Mouse (Mus musculus) erythroblast, adult 5-6 weeks (primary cell): ENCODE data around the gene Olfr131. TPM values are rescaled to one million over a fixed set of nuclear protein-coding genes. Genes with fewer than 3 reads are reported as not detected.
"Not testable (repeated sequence)": the region's sequence is repeated elsewhere in the genome, so short reads cannot be mapped to it uniquely, and the experiment has no call there.

Source experiments
- ATAC-seq: replicated peaks from 2 replicates; pipeline ENCODE4 v1.8.0; 2016; ENCODE audit warnings: moderate number of reproducible peaks, mild to moderate bottlenecking, moderate TSS enrichment, inconsistent platforms; ENCODE audit not compliant: poor library complexity, low FRiP score, severe bottlenecking
- total RNA-seq, 2 experiments: library from RNA; stranded (forward) in 1 of 2; stranded (reverse) in 1 of 2; fragments of 150-400 nt in 1 of 2; fragments of 200-764, 138-1000 nt in 1 of 2; gene quantifications; 2 replicates each; pipeline versions ENCODE4 v1.2.3 to v1.2.4; 2015 to 2017; ENCODE audit warnings: low replicate concordance in 2 of 2

Olfr131 gene
- total RNA-seq (2015; ENCODE audit: low replicate concordance) (not detected in 2 replicates), total RNA-seq (2017; ENCODE audit: low replicate concordance) (not detected in 2 replicates)

DNA sequence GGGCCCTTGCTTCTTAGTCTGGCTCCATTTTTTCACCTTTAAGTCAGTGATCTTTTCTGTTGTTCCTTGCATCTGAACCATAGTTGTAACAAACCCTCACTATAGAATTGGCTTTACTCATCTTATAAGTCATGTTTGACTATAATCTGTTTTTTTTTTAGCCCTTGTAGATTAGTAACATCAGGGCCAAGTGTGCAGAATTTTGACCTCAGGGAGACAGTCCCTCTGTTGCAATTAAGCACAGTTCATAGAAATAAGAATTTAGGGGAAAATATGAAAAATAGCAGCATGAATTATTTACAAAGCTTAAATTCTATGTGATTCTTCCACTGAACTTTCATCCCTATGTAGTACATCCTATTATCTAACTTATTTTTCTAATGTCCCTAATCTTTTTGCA, at the start of gene Olfr131:
TSS of gene Olfr131 (minus strand) at position 101 of the 400 bp plus-strand sequence.
- ATAC-seq: no peak

DNA sequence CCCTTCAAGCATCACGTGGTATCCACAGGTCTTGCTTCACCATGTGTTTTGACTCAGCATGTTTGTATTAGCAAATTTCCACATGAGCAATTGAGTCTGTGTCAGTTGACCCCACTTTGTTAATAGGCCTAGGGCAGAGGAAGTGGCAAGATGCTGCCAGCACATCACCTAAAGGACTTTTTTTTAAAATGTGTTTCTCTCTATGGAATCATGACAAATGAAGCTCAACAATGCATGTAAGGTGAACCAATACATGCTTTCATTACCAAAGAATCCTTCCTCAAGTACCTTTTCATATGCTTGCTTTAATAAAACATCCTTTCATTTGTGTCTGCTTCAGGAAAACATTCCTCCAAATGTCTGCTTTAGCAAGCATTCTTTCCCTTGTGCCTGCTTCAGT, 45.9 kb upstream of the Olfr131 start, which contains the start of gene Olfr132:
TSS of gene Olfr132 (minus strand) at position 101 of the 400 bp plus-strand sequence.
- no peak for ATAC-seq

DNA sequence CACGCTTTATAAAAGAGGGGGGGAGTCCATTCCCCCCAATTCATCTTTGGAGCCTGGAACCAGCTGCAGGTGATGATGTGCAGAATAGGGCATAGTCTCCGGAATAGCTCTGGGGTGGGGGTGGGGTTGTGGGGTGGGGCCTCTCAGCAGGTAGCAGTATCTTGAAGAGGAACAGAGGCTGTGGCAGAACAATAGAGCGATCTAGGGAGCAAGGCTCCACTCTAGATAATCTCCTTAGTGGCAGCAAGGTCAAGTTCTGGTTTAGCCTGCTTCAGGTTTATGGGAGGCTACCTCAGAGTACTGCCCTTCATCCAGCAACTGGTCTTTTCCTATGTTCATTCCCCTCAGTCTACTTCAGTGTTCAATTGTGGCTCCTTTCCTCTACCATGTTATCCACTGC, 36.9 kb upstream of the Olfr131 start:
- not testable (repeated sequence) for ATAC-seq

DNA sequence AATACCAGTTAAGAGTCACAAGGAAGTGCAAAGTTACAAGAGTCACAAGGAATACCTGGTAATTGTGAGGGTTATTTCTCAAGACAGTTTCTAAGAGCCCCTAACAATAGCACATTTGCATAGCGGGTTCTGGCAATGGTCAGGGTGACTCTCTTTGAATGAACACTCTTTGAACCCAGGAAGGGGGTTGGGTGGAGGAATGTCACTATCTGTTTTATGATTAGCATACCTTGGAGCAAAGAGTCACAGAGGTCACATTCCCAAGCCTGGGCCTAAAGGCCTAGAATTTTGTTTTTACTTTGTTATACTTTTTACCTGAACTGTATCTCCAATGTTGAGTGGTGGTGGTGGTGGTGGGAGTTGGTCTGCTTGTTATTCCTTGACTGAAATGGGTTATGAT, 35.7 kb upstream of the Olfr131 start:
- not testable (repeated sequence) for ATAC-seq

DNA sequence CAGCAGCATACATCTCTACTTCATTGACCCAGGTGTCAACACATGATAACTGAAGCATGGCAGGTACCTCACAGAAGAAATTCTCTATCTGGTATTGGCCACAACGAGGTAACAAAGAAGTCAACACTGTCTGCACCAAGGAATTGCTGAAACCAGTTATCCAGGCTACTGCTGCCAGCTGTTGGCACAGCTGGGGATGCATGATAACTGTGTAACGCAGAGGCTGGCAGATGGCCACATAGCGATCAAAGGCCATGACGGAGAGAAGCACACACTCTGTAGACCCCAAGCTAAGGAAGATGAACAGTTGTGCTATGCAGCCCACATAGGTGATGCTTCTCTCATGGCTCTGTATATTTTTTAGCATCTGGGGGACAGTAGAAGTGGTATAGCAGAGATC, 6.1 kb downstream of the Olfr131 start:
- no peak for ATAC-seq

DNA sequence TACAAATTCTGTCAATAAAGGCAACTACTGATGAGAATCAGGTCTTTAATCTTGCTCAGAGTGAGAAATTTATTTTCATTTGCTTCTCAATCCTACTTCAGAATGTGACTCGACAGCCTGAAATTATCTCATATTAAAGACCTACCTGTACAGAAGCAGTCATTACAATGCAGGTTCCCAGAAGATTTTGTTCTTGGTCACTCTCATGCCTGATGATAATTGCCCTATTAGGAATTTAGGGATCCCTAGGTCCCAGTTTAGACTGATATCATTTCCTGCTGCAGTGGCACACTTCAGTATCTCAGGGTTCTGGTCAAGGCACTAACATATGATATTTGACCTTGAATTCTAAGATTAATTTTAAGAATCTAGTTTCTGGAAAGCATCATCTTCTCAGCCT, 24.9 kb downstream of the Olfr131 start, which contains the start of gene Olfr130:
TSS of gene Olfr130 (plus strand) at position 301 of the 400 bp plus-strand sequence.
- ATAC-seq: no peak

DNA sequence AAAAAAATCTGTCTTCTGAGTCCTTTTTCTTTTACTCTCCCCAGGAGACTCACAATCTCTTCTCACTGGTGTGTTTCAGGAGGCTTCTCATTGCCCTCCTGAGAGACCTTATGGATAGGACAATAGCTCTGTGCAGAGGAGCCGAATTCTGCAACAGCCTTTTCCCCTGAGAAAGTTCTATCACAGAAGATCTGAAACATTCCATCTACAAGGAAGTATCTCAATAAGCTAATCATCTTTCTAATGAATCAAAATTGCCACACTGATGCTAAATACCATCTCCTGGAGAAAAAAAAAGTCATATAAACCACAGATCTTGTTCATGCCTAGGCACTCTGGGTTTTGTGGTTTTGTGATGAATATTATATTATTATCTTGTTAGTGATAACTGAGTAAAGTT, 28.5 kb downstream of the Olfr131 start, which contains the start of gene Olfr129:
TSS of gene Olfr129 (minus strand) at position 101 of the 400 bp plus-strand sequence.
- no peak for ATAC-seq

Other genes starting within 250 kb of the Olfr131 start
- gene Olfr126, start 241.2 kb downstream of the Olfr131 start, total RNA-seq (2015; ENCODE audit: low replicate concordance): not detected in 2 replicates
- not detected in 2 replicates for gene Olfr126, start 241.2 kb downstream of the Olfr131 start, total RNA-seq (2017; ENCODE audit: low replicate concordance)
- not detected in 2 replicates for gene Olfr127, start 188.3 kb downstream of the Olfr131 start, total RNA-seq (2015; ENCODE audit: low replicate concordance)
- 0.14 TPM in 1 of 2 replicates, not detected in the other for gene Olfr127, start 188.3 kb downstream of the Olfr131 start, total RNA-seq (2017; ENCODE audit: low replicate concordance)
- gene Olfr128, start 168.1 kb downstream of the Olfr131 start, total RNA-seq (2015; ENCODE audit: low replicate concordance): not detected in 2 replicates
- gene Olfr128, start 168.1 kb downstream of the Olfr131 start, total RNA-seq (2017; ENCODE audit: low replicate concordance): not detected in 2 replicates
- gene Olfr761, start 135.6 kb downstream of the Olfr131 start, total RNA-seq (2015; ENCODE audit: low replicate concordance): not detected in 2 replicates
- gene Olfr761, start 135.6 kb downstream of the Olfr131 start, total RNA-seq (2017; ENCODE audit: low replicate concordance): not detected in 2 replicates
- gene Olfr129, start 28.6 kb downstream of the Olfr131 start, total RNA-seq (2015; ENCODE audit: low replicate concordance): not detected in 2 replicates
- not detected in 2 replicates for gene Olfr129, start 28.6 kb downstream of the Olfr131 start, total RNA-seq (2017; ENCODE audit: low replicate concordance)
- gene Olfr130, start 24.8 kb downstream of the Olfr131 start, total RNA-seq (2015; ENCODE audit: low replicate concordance): not detected in 2 replicates
- not detected in 2 replicates for gene Olfr130, start 24.8 kb downstream of the Olfr131 start, total RNA-seq (2017; ENCODE audit: low replicate concordance)
- not detected in 2 replicates for gene Olfr132, start 45.8 kb upstream of the Olfr131 start, total RNA-seq (2015; ENCODE audit: low replicate concordance)
- not detected in 2 replicates for gene Olfr132, start 45.8 kb upstream of the Olfr131 start, total RNA-seq (2017; ENCODE audit: low replicate concordance)
- not detected in 2 replicates for gene Olfr133, start 56.6 kb upstream of the Olfr131 start, total RNA-seq (2015; ENCODE audit: low replicate concordance)
- gene Olfr133, start 56.6 kb upstream of the Olfr131 start, total RNA-seq (2017; ENCODE audit: low replicate concordance): not detected in 2 replicates
- not detected in 2 replicates for gene Olfr134, start 82.7 kb upstream of the Olfr131 start, total RNA-seq (2015; ENCODE audit: low replicate concordance)
- gene Olfr134, start 82.7 kb upstream of the Olfr131 start, total RNA-seq (2017; ENCODE audit: low replicate concordance): not detected in 2 replicates
- not detected in 2 replicates for gene Olfr135, start 115.6 kb upstream of the Olfr131 start, total RNA-seq (2015; ENCODE audit: low replicate concordance)
- gene Olfr135, start 115.6 kb upstream of the Olfr131 start, total RNA-seq (2017; ENCODE audit: low replicate concordance): not detected in 2 replicates
- gene Olfr138, start 172.3 kb upstream of the Olfr131 start, total RNA-seq (2015; ENCODE audit: low replicate concordance): not detected in 2 replicates
- not detected in 2 replicates for gene Olfr138, start 172.3 kb upstream of the Olfr131 start, total RNA-seq (2017; ENCODE audit: low replicate concordance)
- not detected in 2 replicates for gene Olfr137, start 218.9 kb upstream of the Olfr131 start, total RNA-seq (2015; ENCODE audit: low replicate concordance)
- gene Olfr137, start 218.9 kb upstream of the Olfr131 start, total RNA-seq (2017; ENCODE audit: low replicate concordance): not detected in 2 replicates
- not detected in 2 replicates for gene Olfr136, start 241.1 kb upstream of the Olfr131 start, total RNA-seq (2015; ENCODE audit: low replicate concordance)
- 0.34 TPM in 1 of 2 replicates, not detected in the other for gene Olfr136, start 241.1 kb upstream of the Olfr131 start, total RNA-seq (2017; ENCODE audit: low replicate concordance)